Mouse (Mus musculus): ENCODE measurements around the gene Gm11111.

Gm11111 gene

GRCm38 (mm10) chr5:98582051-98582450, 29.6 kb downstream of the Gm11111 start:
- no peak for DNase-seq (ENCODE audit: low spot score)

GRCm38 (mm10) chr5:98585915-98586314, 33.4 kb downstream of the Gm11111 start:
- DNase-seq (ENCODE audit: low spot score) = no peak

Measured in ovary, postnatal 36 days (tissue).